Mouse (Mus musculus) CD4-positive helper T cell, adult 2 months (primary cell): ENCODE results near the gene Tmem123.
A peak's percentile ranks its signal among the peaks of the same experiment; 100 is the strongest.

ENCODE experiments used
- DNase-seq: peaks from one replicate; pipeline ENCODE4 v3.0.0-alpha.2; 2012; ENCODE audit warnings: low read depth, missing footprints, low spot score

Gene Tmem123

DNA sequence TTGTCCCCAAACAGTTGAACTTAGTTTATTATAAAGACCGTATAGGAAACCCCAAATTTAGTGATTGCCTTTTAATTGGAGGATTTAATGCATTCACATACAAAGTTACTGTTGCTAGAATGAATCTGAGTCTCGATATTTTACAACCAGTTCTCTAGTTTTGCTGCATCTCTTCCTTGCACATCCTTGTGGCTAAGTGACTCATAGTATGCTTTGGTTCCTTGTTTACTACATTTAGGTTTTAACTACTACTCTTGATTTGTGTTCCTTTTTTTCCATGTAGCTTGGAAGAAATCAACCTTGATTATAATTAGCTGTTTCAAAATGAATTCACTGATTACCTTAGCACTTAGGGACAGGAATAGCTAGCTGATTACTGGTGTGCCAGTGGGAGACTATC lies 11.2 kb downstream of the Tmem123 start:
- no peak for DNase-seq

- peak; percentile 65 for DNase-seq
These were observed 12.1 kb downstream of the Tmem123 start for GRCm38 (mm10) chr9:7775986-7776385.

DNA sequence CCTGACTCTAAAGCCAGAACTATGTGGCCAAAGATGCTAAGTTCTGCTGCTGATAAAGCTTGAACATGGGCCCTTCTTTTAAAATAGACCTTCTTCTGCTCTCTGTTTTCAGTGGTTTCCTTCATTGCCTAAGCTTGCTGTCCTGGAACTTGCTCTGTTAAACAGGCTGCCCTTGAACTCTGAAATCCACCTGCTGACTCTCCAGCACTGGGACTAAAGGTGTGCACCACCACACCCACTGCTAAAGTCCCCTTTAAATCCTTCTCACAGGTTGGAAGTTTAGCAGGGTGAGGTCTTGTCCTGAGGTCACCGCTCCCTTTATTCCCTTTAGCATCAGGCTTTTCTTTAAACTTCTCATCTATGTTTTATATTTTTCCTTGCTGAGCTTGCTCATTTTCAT lies 13.1 kb downstream of the Tmem123 start:
- no peak for DNase-seq

DNA sequence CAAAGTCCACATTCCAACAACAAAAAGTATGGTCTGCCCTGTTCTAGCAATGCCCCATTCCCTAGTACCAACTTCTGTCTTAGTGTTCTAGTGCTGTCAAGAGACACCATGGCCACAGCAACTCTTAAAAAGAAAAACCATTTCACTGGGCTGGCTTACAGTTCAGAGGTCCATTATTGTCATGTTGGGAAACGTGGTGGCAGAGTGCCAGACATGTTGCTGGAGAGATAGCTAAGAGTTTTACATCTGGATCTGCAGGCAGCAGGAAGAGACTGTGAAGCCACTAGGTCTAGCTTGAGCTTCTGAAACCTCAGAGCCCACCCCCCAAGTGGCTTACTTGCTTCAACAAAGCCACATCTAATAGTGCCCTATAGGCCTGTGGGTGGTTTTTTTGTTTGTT lies 13.8 kb downstream of the Tmem123 start:
- DNase-seq: no peak

- DNase-seq: no peak
These were observed 14.9 kb downstream of the Tmem123 start for GRCm38 (mm10) chr9:7778771-7779170.

- no peak for DNase-seq
These were observed 15.9 kb downstream of the Tmem123 start for GRCm38 (mm10) chr9:7779786-7780185.

DNA sequence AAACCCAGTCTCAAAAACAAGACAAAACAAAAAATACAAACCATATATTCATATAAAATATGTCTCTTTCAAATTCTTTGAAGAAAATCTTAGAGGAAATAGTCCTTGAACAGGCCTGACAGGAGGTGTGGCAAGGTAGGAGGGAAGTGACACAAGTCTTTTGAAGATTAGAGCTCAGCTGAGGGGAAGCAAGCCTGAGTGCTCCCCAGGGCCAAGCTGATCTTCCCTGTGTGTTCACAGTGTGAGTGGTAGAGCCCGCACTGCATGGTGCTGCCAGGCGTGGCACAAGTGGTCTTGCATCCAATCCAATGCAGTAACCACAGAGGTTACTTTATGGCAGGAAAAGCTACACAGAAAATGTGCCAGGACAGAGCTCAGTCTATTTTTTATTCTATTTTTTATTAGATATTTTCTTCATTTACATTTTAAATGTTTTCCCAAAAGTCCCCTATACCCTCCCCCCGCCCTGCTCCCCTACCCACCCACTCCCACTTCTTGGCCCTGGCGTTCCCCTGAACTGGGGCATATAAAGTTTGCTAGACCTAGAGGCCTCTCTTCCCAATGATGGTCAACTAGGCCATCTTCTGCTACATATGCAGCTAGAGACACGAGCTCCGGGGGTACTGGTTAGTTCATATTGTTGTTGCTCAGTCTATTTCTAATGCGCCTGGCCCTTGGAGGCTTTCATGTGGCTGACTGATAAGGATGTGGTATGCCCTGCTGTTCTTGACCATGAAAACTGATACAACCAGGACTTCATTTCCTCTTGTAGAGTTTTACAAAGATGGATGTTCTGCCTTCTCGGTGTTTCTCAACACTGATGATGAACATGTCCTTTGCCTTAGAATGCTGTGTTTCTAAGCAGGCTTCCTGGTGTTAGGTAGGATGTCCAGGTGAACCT lies 16.7 kb downstream of the Tmem123 start:
- DNase-seq: peak; percentile 77

- peak; percentile 50 for DNase-seq
These were observed 20.2 kb downstream of the Tmem123 start for GRCm38 (mm10) chr9:7783823-7784614.

DNA sequence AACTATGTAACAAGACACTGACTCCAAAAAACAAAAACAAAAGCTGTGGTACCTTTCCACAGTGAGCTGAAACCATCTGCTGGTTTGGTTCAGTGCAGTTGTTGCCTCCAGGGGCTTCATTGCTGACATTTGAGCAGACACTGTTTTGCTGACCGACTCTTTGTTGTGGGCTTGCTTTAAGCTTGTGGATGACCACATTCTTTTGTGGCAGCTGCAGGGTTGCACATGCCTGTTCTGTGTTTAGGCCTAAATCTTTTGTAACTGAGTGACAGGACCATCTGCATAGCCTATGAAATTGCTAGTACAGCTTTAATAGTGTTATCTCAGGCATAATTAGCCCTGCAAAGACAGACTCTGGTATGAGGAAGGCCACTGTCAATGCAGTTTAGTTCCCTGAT lies 20.8 kb downstream of the Tmem123 start:
- no peak for DNase-seq

DNA sequence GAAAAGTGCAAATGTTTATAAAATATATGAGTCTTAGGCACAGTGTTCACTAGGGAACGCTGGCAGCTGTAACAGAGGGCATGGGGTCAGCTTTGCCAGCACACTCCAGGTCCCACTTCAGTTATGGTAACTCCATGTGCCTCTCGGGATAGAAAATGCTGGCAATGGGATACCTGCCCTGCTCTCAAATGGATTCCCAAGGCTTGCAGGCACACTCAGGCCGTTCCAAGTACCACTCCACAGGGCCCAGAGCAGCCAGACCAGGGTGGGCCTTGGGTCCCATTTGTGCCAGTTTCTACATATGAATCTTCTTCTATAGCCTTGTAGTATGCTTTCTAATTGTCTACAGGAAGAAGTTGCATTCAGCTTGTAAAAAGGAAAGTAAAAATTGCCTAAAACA lies 21.6 kb downstream of the Tmem123 start:
- DNase-seq: no peak

DNA sequence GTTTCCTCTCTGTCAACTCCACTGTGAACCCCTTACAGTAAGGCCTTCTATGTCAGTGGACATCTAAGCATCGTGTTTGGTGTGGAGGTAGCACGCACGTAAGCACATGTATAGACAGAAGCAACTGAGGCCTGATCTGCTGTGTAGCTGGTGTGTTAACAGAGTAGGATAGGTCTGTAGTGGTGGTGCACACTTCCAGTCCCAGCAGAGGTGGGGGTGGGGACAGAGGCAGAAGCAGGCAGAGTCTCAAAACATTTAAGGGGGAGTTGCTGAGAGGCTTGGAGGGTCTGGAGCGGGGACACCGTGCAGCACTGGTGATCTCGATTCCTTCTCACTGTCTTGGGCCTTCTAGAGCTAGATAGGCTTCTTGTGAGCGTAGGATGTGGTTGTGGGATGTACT lies 22.2 kb downstream of the Tmem123 start:
- DNase-seq: no peak

GRCm38 (mm10) chr9:7788411-7788810 lies 24.6 kb downstream of the Tmem123 start:
- DNase-seq: no peak

DNA sequence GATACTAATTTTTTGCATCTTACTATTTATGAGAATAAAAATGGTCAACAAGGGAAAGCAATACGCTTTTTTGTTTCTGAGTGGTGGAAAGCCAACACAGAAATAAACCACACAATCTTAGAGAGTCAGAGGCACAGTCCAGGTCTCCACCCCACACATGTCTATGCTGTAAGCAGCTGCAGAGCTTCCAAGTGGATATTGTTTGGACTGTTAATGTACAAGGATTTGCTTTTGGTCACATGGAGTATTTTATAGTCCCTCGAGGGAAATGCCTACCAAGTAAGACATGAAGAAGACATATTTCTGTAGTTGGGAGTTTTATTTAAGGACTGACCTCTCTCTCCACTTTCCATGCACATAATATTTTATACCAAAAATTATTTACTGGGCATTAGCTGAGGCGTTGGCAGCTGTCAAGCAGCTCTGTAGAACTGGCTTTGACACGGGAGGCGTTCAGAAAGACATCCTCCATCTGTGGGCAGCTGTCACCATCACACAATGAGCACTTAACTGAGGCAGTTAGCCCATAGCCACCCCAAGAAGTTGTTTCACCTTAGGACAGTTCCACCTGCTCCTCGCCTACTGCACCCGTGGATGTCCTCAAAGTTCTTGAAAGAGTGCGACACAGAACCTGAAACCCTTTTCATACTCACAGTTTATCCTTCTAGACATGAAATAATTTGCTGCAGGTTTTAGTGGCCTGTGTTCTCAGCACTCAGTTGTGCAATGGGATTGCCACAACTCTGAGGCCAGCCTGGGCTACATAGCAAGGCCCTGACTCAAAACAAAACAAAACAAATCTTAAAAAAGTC lies 26.1 kb downstream of the Tmem123 start:
- DNase-seq: no peak

DNA sequence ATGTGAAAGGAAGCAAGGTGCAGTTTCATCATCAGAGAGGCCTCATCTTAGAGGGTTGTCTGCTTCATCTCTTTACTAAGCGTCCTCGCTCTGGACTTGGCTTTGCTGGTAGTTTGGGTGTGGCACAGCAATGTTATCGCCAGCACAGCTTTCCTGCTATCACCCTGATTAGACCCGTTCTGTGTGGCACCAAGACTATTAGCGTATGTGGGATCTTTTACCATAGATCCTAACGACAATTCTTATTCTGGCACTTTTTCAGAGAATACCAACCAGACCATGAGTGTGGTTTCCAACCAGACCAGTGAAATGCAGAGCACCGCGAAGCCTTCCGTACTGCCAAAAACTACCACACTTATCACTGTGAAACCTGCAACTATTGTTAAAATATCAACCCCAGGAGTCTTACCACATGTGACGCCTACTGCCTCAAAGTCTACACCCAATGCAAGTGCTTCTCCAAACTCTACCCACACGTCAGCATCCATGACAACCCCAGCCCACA lies 26.8 kb downstream of the Tmem123 start:
- DNase-seq: no peak

GRCm38 (mm10) chr9:7793561-7793960 lies 29.7 kb downstream of the Tmem123 start:
- no peak for DNase-seq

GRCm38 (mm10) chr9:7795581-7795980 lies 31.7 kb downstream of the Tmem123 start:
- no peak for DNase-seq

DNA sequence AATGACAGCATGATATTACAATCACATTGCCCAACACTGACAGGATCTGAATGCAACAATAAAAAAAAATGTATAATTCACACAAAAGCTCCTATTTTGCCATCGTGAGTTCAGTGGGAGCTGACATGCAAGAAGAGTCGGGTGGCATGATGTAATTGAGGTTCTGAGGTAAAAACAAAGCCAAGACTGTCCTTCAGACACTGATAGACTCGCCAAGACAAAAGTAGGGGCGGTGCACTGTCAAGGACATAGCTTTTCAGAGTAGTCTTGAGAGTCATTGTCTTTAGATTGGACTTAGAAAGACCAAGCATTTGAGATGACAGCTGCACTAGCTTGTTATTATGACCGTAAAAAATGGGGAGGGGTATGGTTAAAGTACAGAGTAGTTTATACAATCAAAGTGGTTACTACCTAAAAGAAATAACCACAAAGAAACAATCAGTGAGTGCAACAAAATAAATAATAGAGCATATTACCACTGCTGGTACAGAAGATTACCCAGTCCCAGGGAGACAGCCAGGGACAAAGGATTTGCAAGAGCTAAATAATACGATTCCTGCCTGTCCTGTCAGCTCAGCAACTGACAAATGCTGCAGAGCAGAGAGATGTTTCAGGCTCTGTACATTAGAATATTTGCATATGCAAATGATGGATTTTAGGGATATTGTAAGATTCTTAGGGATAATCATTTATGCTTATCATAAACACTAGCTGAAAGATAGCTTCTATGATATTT lies 32.5 kb downstream of the Tmem123 start:
- no peak for DNase-seq

- no peak for DNase-seq
These were observed 33.7 kb downstream of the Tmem123 start for GRCm38 (mm10) chr9:7797542-7797941.

DNA sequence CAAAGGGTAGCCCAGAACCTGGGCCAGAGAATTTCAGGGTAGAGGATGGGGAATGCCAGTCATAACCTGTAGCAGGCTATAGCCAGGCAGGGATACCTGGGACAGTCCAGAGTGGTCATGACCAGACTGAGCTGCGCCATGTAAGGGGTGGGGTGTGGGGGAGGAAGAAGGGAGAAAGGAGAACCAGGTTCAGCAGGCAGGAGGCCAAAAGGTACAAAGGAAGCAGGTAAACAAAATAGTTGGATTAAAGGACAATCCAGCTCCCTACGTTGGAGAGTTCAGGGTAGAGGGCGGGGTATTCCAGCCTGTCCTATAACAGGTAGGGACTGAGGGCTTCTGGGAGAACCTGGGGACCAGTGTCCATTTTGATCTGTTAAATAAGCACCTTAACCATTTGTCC lies 34.7 kb downstream of the Tmem123 start:
- DNase-seq: no peak

- DNase-seq: peak; percentile 46
These were observed 41.3 kb downstream of the Tmem123 start for GRCm38 (mm10) chr9:7805101-7805506.

DNA sequence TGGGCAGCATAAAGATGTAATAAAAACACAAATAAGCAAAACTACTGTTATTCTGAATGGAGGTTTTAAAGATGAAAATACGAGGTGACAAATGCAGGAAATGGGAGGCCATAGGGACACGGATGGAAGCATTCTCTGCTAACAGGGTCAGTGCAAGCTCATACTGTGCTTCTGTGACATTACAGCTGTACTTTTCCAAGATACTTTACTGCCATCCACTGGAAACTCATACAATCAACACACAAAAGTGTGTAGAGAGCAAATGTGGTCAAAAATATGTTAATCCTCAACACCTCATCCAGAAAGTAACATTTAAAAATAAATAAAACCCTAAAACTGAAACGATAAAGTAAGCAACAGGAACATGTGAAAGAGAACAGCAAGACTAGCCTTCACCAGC lies 58.9 kb downstream of the Tmem123 start:
- no peak for DNase-seq
